Mouse (Mus musculus): ENCODE results near the gene Gm10134.

Gene Gm10134

GRCm38 (mm10) chr2:28532938-28533771 is 27.3 kb downstream of the Gm10134 start:
- DNase-seq (ENCODE audit: low read depth), result peak; percentile 47

GRCm38 (mm10) chr2:28533901-28534435 is 28.1 kb downstream of the Gm10134 start:
- DNase-seq (ENCODE audit: low read depth), result no peak

GRCm38 (mm10) chr2:28534436-28535262 is 28.8 kb downstream of the Gm10134 start:
- DNase-seq (ENCODE audit: low read depth), result no peak

GRCm38 (mm10) chr2:28535263-28535540 is 29.3 kb downstream of the Gm10134 start:
- no peak for DNase-seq (ENCODE audit: low read depth)

GRCm38 (mm10) chr2:28535650-28536049 is 29.8 kb downstream of the Gm10134 start:
- no peak for DNase-seq (ENCODE audit: low read depth)

GRCm38 (mm10) chr2:28536166-28536565 is 30.3 kb downstream of the Gm10134 start:
- no peak for DNase-seq (ENCODE audit: low read depth)

- no peak for DNase-seq (ENCODE audit: low read depth)
These were observed 31.1 kb downstream of the Gm10134 start for GRCm38 (mm10) chr2:28536766-28537633.

- DNase-seq (ENCODE audit: low read depth), result no peak
These were observed 31.7 kb downstream of the Gm10134 start for GRCm38 (mm10) chr2:28537634-28537920.

GRCm38 (mm10) chr2:28537995-28538816 is 32.3 kb downstream of the Gm10134 start:
- DNase-seq (ENCODE audit: low read depth), result no peak

GRCm38 (mm10) chr2:28538817-28539128 is 32.9 kb downstream of the Gm10134 start:
- no peak for DNase-seq (ENCODE audit: low read depth)

- DNase-seq (ENCODE audit: low read depth), result no peak
These were observed 33.3 kb downstream of the Gm10134 start for GRCm38 (mm10) chr2:28539206-28539605.

GRCm38 (mm10) chr2:28539949-28540348 is 34.1 kb downstream of the Gm10134 start:
- DNase-seq (ENCODE audit: low read depth), result no peak

- no peak for DNase-seq (ENCODE audit: low read depth)
These were observed 34.8 kb downstream of the Gm10134 start for GRCm38 (mm10) chr2:28540587-28541227.

GRCm38 (mm10) chr2:28543894-28544293 is 38.0 kb downstream of the Gm10134 start:
- DNase-seq (ENCODE audit: low read depth), result no peak

GRCm38 (mm10) chr2:28545976-28546375 is 40.1 kb downstream of the Gm10134 start:
- DNase-seq (ENCODE audit: low read depth), result no peak

- no peak for DNase-seq (ENCODE audit: low read depth)
These were observed 40.7 kb downstream of the Gm10134 start for GRCm38 (mm10) chr2:28546560-28546959.

GRCm38 (mm10) chr2:28547237-28548172 is 41.6 kb downstream of the Gm10134 start:
- DNase-seq (ENCODE audit: low read depth), result peak; percentile 69

- no peak for DNase-seq (ENCODE audit: low read depth)
These were observed 43.3 kb downstream of the Gm10134 start for GRCm38 (mm10) chr2:28549157-28549556.

- no peak for DNase-seq (ENCODE audit: low read depth)
These were observed 46.4 kb downstream of the Gm10134 start for GRCm38 (mm10) chr2:28552301-28552700.
